Mouse (Mus musculus): ENCODE results near the gene Vmn1r149.
"Not testable (repeated sequence)": the region's sequence is repeated elsewhere in the genome, so short reads cannot be mapped to it uniquely, and the experiment has no call there.

The Vmn1r149 gene

GRCm38 (mm10) chr7:22438129-22438528 is at the start of gene Vmn1r149:
Vmn1r149 (minus strand) TSS chr7:22438229.
- DNase-seq, result not testable (repeated sequence)

GRCm38 (mm10) chr7:22463975-22464374 is 25.9 kb upstream of the Vmn1r149 start, which contains the start of gene Gm10665:
Gm10665 (minus strand) TSS chr7:22464075.
- DNase-seq, result not testable (repeated sequence)

- not testable (repeated sequence) for DNase-seq
Observed at GRCm38 (mm10) chr7:22413283-22413682, 24.7 kb downstream of the Vmn1r149 start, which contains the start of gene Vmn1r148. Vmn1r148 (plus strand) TSS chr7:22413583.
